Mouse (Mus musculus) ES-Bruce4 (cell line): ENCODE measurements at regions not wholly inside any gene's neighbourhood (a gene's known extent, or its start where the extent isn't known, plus 50 kb on each side); places are given as distances from the start of the nearest gene placed in this dataset.

Experiments
- CTCF ChIP-seq: IDR thresholded peaks from one replicate; pipeline ENCODE4 v1.8.1; 2011; ENCODE audit warnings: low read depth, low read length
- EP300 ChIP-seq: IDR thresholded peaks from 2 replicates; pipeline ENCODE4 v1.6.1; 2011; ENCODE audit warnings: low read depth, low read length; ENCODE audit not compliant: insufficient read depth
- POLR2A ChIP-seq: IDR thresholded peaks from one replicate; pipeline ENCODE4 v1.8.1; 2011; ENCODE audit warnings: low read length; ENCODE audit not compliant: insufficient read depth

DNA sequence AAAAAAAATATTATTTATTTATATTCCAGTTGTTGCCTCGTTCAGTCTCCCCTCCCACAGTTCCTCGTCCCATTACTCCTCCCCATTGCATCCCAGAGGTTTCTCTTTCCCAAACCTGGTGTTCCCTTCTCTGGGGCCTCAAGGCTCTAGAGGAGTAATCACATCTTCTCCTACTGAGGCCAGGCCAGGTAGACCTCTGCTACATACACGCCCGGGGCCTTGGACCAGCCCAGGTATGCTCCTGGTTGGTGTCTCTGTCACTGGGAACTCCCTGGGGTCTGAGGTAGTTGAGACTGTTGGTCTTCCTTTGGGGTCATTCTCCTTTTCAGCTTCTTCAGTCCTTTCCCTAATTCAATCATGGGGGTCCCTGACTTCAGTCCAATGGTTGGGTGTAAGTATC, 50.0 kb upstream of the Adamts5 start:
- TF ChIP-seq CTCF = no peak
- no peak for TF ChIP-seq POLR2A
- TF ChIP-seq EP300 = no peak
